Mouse (Mus musculus): ENCODE data around the gene Nt5c.

DNA sequence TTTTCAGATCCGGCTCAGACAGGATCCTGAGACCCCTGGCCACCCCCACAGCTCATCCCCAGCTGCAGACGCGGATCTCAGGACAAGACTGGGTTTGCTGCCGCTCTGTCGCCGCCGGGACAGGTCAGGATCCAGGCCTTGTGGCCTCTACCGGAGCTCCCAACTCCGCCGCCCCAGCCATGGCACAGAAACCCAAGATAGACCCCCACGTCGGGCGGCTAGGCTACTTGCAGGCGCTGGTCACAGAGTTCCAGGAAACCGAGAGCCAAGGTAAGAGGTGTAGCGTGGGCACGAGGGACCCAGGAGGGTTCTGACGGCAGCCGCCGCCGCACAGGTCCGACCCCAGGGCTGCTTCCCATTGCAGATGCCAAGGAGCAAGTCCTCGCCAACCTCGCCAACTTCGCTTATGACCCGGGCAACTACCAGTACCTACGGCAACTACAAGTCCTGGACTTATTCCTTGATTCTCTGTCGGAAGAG is 15.9 kb downstream of the Nt5c start:
- TF ChIP-seq GATA1 (IDR thresholded peaks at IDR 0.05; ENCODE audit: borderline replicate concordance, low read length) (no peak), FLI1 (IDR thresholded peaks at IDR 0.05; ENCODE audit: low read length) (no peak)
